Mouse (Mus musculus) stomach, embryonic 15.5 days (tissue): ENCODE measurements at regions not wholly inside any gene's neighbourhood (a gene's known extent, or its start where the extent isn't known, plus 50 kb on each side); places are given as distances from the start of the nearest gene placed in this dataset.
A peak's percentile ranks its signal among the peaks of the same experiment; 100 is the strongest.

ENCODE experiments used
- ATAC-seq: fragments of 200-750 bp; cut with Nextera tagmentation; 2 replicates; pipeline ENCODE4 v1.8.0; 2017; ENCODE audit warnings: low read depth, moderate number of reproducible peaks, moderate TSS enrichment; ENCODE audit not compliant: insufficient read depth, low FRiP score
- H3K27ac ChIP-seq: fragments of 300-500 bp; sonication (generic); 2 replicates; pipeline ENCODE4 v1.5.1; 2015; ENCODE audit warnings: mild to moderate bottlenecking, inconsistent platforms
- H3K27me3 ChIP-seq: fragments of 300-500 bp; sonication (generic); replicated peaks from 2 replicates; pipeline ENCODE4 v1.6.1; 2015; ENCODE audit warnings: inconsistent platforms
- H3K36me3 ChIP-seq: fragments of 300-500 bp; sonication (generic); 2 replicates; pipeline ENCODE4 v1.6.1; 2015; ENCODE audit warnings: inconsistent platforms
- H3K4me1 ChIP-seq: fragments of 300-500 bp; sonication (generic); 2 replicates; pipeline ENCODE4 v1.6.1; 2015; ENCODE audit warnings: inconsistent platforms
- H3K4me2 ChIP-seq: fragments of 300-500 bp; sonication (generic); 2 replicates; pipeline ENCODE4 v1.6.1; 2015; ENCODE audit warnings: mild to moderate bottlenecking, inconsistent platforms
- H3K4me3 ChIP-seq: fragments of 300-500 bp; sonication (generic); replicated peaks from 2 replicates; pipeline ENCODE4 v1.5.1; 2015; ENCODE audit warnings: inconsistent platforms
- H3K9ac ChIP-seq: fragments of 300-500 bp; sonication (generic); 2 replicates; pipeline ENCODE4 v1.6.1; 2015; ENCODE audit warnings: inconsistent platforms
- H3K9me3 ChIP-seq: fragments of 300-500 bp; sonication (generic); 2 replicates; pipeline ENCODE4 v1.6.1; 2016; ENCODE audit warnings: inconsistent platforms
- WGBS: fragments of 180-500 bp; shearing (Covaris S2); methylation state at CpG from one replicate; pipeline ENCODE4 v1.1.7; 2015; 5-methylcytosine and 5-hydroxymethylcytosine counted together

DNA sequence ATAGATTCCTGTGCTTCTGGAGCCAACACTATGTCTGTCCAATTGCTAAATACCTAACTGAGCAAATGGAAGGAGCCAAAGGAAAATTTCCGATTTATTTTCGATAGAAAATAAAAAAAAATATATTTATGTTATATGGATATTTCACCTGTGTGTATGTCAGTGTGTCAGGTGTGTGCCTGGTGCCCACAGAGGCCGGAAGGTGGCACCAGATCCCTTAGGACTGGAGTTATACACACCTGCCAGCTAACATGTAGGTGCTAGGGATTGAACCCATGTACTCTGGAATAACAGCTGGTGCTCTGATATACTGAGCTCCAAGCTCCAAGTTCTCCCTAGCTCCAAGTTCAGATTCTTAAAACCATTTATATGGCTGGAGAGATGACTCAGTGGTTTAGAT is 79.0 kb downstream of the Mfsd1 start:
- Histone ChIP-seq H3K9ac (no peak overlapping the region), H3K27me3 (no peaks in the 10 kb centered on the region), H3K4me2 (no peak overlapping the region), H3K27ac (no peak overlapping the region), H3K4me3 (no peak overlapping the region), H3K36me3 (no peaks in the 10 kb centered on the region), H3K4me1 (no peaks in the 10 kb centered on the region), H3K9me3 (no peaks in the 10 kb centered on the region)
- 88% methylated on average over 3 of the region's 3 CpGs for WGBS
- ATAC-seq = no peak

GRCm38 (mm10) chr3:67709322-67709721 is 126.8 kb downstream of the Mfsd1 start:
- Histone ChIP-seq H3K36me3 (no peaks in the 10 kb centered on the region), H3K4me3 (no peak overlapping the region), H3K9ac (no peak overlapping the region), H3K4me1 (no peaks in the 10 kb centered on the region), H3K27ac (no peak overlapping the region), H3K27me3 (no peaks in the 10 kb centered on the region), H3K4me2 (no peak overlapping the region), H3K9me3 (no peaks in the 10 kb centered on the region)
- 16% methylated on average over 6 of the region's 6 CpGs for WGBS
- ATAC-seq = no peak

DNA sequence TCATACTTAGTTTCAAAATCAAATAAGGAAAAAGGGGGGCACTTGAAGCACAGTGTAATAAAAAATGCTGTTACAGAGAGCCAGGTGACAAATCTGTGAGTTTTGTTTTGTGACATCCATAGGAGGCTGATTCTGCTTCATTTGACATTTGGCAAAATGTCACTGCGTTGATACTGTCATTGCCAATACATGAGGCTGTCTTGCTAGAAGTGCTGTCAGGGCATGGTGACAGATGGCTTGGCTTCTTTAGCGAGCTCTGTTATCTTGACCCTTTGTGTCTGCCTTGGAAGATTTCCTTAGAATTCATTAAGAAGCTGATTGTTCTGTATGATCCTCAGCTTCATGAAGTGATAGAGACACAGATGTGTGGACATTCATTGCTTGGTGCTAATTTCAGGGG is 129.2 kb downstream of the Mfsd1 start:
- Histone ChIP-seq H3K36me3 (no peaks in the 10 kb centered on the region), H3K27ac (no peak overlapping the region), H3K4me3 (no peak overlapping the region), H3K4me1 (no peaks in the 10 kb centered on the region), H3K9ac (no peak overlapping the region), H3K27me3 (no peaks in the 10 kb centered on the region), H3K9me3 (no peaks in the 10 kb centered on the region), H3K4me2 (no peak overlapping the region)
- WGBS = 65% methylated on average over 2 of the region's 2 CpGs
- ATAC-seq = no peak

DNA sequence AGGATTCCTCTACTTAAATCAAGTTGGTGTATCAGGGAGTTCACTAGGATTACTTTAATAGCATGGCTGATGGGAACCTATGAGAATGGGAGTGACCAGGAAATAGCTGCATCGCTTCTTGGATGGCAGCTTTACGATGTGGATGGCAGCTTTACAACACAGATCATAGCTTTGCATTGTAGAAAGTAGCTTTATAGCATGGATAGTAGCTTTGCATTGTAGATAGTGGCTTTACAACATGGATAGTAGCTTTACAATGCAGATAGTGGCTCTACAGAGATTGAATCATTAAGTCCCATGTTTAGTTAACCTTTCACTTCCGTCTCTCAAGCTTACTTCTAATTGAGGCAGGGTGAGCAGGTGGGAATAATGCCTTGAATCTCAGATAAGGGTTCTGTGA is 149.4 kb downstream of the Mfsd1 start:
- 71% methylated on average over 3 of the region's 3 CpGs for WGBS
- H3K27me3 ChIP-seq = no peaks in the 10 kb centered on the region
- H3K9me3 ChIP-seq = no peaks in the 10 kb centered on the region
- no peak overlapping the region for H3K4me2 ChIP-seq
- H3K4me3 ChIP-seq = no peak overlapping the region
- ATAC-seq = no peak
- H3K4me1 ChIP-seq = no peaks in the 10 kb centered on the region
- H3K36me3 ChIP-seq = no peaks in the 10 kb centered on the region
- no peak overlapping the region for H3K9ac ChIP-seq
- no peak overlapping the region for H3K27ac ChIP-seq

DNA sequence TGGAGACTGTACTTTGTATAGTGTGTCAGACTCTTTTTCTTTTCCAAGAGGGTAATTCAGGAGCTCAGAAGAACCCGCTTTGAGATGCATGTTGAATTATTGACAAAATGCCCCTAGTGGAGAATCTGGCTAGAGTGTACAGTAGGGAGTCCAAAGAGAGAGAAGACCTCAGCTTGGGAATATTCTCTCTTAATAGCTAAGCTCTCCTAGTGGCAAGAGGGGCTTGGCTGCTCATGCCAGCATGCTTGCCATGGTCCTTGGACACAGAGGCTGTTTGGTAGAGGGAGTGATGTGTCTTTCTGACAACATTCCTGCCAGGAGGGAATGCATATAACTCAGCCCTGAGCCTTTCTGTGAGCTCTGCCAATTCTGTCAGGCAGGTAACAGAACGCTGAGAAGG is 150.3 kb downstream of the Mfsd1 start:
- H3K27me3 ChIP-seq = no peaks in the 10 kb centered on the region

GRCm38 (mm10) chr3:67754256-67754655 is 137.8 kb upstream of the Iqcj start:
- H3K4me2 ChIP-seq = no peak overlapping the region
- H3K9me3 ChIP-seq = no peaks in the 10 kb centered on the region
- no peak for ATAC-seq
- no peak overlapping the region for H3K4me3 ChIP-seq
- no peak overlapping the region for H3K9ac ChIP-seq
- WGBS = 66% methylated on average over 2 of the region's 2 CpGs
- no peak overlapping the region for H3K27ac ChIP-seq
- H3K27me3 ChIP-seq = no peaks in the 10 kb centered on the region
- H3K4me1 ChIP-seq = no peaks in the 10 kb centered on the region
- no peaks in the 10 kb centered on the region for H3K36me3 ChIP-seq

More for the DNA sequence above, 150.3 kb downstream of the Mfsd1 start:
- no peak overlapping the region for H3K4me3 ChIP-seq
- H3K27ac ChIP-seq = no peak overlapping the region
- no peaks in the 10 kb centered on the region for H3K4me1 ChIP-seq
- ATAC-seq = no peak
- H3K9ac ChIP-seq = no peak overlapping the region
- WGBS = 69% methylated on average over 2 of the region's 2 CpGs
- H3K4me2 ChIP-seq = no peak overlapping the region
- no peaks in the 10 kb centered on the region for H3K9me3 ChIP-seq
- no peaks in the 10 kb centered on the region for H3K36me3 ChIP-seq

- 73% methylated on average over 2 of the region's 2 CpGs for WGBS
- Histone ChIP-seq H3K4me1 (no peaks in the 10 kb centered on the region), H3K4me2 (no peak overlapping the region), H3K27me3 (no peaks in the 10 kb centered on the region), H3K36me3 (no peaks in the 10 kb centered on the region), H3K9ac (no peak overlapping the region), H3K27ac (no peak overlapping the region), H3K4me3 (no peak overlapping the region), H3K9me3 (no peaks in the 10 kb centered on the region)
- ATAC-seq = no peak
Observed at GRCm38 (mm10) chr3:67768603-67769002, 123.4 kb upstream of the Iqcj start.

GRCm38 (mm10) chr3:67773403-67773802 is 118.6 kb upstream of the Iqcj start:
- Histone ChIP-seq H3K4me1 (no peaks in the 10 kb centered on the region), H3K4me3 (no peak overlapping the region), H3K9ac (no peak overlapping the region), H3K27me3 (no peaks in the 10 kb centered on the region), H3K27ac (no peak overlapping the region), H3K36me3 (no peaks in the 10 kb centered on the region), H3K4me2 (no peak overlapping the region), H3K9me3 (no peaks in the 10 kb centered on the region)
- 68% methylated on average over 2 of the region's 2 CpGs for WGBS
- ATAC-seq = no peak

GRCm38 (mm10) chr3:67782177-67782576 is 109.8 kb upstream of the Iqcj start:
- Histone ChIP-seq H3K4me2 (no peak overlapping the region), H3K27me3 (no peaks in the 10 kb centered on the region), H3K9ac (no peak overlapping the region), H3K4me1 (no peaks in the 10 kb centered on the region), H3K36me3 (no peaks in the 10 kb centered on the region), H3K4me3 (no peak overlapping the region), H3K9me3 (no peaks in the 10 kb centered on the region), H3K27ac (no peak overlapping the region)
- WGBS = 89% methylated on average over 4 of the region's 4 CpGs
- ATAC-seq = no peak

DNA sequence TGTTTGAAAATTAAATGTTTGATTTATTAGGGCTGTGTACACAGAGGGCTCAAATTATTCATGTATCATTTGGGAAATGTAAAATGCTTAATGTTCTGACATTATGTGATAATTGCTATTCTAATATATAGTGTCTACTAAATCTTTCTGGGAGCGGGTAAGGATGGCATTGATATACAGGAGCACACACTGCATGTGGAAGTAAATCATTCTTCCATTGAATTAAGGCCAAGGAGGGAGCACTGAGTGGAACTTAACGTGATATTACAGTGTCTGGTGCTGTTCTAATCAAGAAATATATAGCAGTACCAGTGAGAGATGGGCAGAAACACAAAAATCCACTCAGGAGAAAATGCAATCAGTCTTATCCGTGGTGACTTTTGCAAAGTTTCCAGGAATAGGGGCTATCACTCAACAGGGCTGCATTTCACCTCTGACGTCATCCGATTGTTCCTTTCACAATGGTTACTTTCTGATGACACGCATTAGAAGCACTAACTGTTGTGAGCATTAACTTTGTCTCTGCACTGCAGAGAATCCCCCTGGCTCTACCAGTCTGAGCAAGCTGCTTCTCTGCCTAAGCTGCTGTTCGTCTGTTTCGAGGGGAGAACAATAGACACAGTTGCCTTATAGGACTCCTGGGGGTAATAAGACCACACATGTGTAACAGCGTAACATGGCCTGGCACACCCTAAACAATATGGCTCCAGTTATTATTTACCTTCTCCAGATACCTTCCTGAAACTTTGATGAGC is 85.0 kb upstream of the Iqcj start:
- Histone ChIP-seq H3K4me3 (no peak overlapping the region), H3K4me2 (no peak overlapping the region), H3K27me3 (no peaks in the 10 kb centered on the region), H3K9me3 (no peaks in the 10 kb centered on the region), H3K9ac (no peak overlapping the region), H3K4me1 (no peaks in the 10 kb centered on the region), H3K36me3 (no peaks in the 10 kb centered on the region), H3K27ac (no peak overlapping the region)
- 74% methylated on average over 9 of the region's 9 CpGs for WGBS
- no peak for ATAC-seq

DNA sequence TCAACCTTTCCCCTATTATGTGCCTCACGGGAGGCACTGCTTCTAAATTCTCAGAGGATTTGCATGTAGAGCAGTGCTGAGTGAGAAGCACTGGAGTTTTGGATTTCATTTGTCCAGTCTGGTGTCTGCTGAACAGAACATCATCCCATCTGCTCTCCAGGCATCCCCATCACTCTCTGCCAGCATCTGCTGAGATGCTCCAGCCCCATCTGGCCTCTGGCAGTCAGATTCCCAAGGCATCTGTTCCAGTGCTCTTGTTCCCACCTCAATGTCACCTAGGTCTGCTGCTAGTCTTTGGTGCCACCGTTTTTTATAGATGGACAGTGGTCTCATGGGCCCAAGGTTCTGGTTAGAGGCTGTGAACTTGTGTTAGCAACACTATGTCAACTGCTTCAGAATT is 63.9 kb upstream of the Iqcj start:
- Histone ChIP-seq H3K9ac (no peak overlapping the region), H3K9me3 (no peaks in the 10 kb centered on the region), H3K4me2 (no peak overlapping the region), H3K4me3 (no peak overlapping the region), H3K4me1 (no peaks in the 10 kb centered on the region), H3K36me3 (no peaks in the 10 kb centered on the region), H3K27me3 (no peaks in the 10 kb centered on the region), H3K27ac (no peak overlapping the region)
- WGBS = 75% methylated on average over 2 of the region's 2 CpGs
- ATAC-seq = no peak

GRCm38 (mm10) chr3:67833041-67833663 is 58.9 kb upstream of the Iqcj start:
- no peak overlapping the region for H3K27ac ChIP-seq
- peak; percentile 18; the same call in 1 of the 2 replicates for ATAC-seq
- H3K4me3 ChIP-seq = no peak overlapping the region
- H3K4me2 ChIP-seq = no peak overlapping the region
- no peak overlapping the region for H3K9ac ChIP-seq
- no peaks in the 10 kb centered on the region for H3K27me3 ChIP-seq
- 23% methylated on average over 4 of the region's 4 CpGs for WGBS
- H3K9me3 ChIP-seq = no peaks in the 10 kb centered on the region
- H3K4me1 ChIP-seq = no peaks in the 10 kb centered on the region
- no peaks in the 10 kb centered on the region for H3K36me3 ChIP-seq
